Mouse (Mus musculus): ENCODE data around the gene Tbca.

Gene Tbca

DNA sequence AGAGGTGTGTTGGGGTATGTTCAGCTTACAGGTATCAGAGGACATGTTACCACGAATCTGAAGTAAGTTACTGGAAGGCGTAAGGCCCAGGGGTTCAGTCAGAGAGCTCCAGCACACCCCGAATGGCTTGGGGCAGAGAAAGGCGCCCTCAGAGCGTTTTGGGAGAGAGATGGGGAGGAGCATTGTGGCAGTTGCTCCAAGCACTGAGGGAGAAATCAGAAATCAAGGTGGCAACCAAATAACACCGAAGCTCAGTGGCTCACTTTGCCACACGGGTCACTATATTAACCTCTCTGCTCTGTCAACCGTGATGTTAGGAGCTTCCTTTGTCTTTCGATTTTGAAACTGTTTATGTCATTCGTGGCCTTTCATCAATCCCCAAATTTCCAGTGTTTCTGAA is 93.5 kb downstream of the Tbca start:
- DNase-seq, result no peak

DNA sequence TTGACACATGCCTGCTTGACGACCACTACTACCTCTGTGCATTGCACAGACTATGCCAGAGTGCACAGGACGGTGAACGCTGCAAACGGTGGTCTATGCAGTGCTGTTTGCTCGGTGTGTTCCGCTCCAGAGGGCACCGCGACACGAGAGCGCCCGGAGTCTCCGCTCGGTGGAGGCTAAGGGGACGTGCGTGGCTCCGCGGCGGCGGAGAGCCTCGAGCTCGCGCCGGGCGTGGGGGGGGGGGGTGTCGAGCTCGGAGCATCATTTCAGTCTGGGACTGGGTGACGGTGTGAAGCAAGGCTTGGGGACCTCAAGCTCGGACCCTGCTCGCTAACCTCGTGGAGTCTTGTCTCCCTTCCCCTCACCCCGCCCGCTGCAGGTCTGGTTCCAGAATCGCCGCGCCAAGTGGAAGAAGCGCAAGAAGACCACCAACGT is 94.0 kb downstream of the Tbca start:
- DNase-seq, result no peak

DNA sequence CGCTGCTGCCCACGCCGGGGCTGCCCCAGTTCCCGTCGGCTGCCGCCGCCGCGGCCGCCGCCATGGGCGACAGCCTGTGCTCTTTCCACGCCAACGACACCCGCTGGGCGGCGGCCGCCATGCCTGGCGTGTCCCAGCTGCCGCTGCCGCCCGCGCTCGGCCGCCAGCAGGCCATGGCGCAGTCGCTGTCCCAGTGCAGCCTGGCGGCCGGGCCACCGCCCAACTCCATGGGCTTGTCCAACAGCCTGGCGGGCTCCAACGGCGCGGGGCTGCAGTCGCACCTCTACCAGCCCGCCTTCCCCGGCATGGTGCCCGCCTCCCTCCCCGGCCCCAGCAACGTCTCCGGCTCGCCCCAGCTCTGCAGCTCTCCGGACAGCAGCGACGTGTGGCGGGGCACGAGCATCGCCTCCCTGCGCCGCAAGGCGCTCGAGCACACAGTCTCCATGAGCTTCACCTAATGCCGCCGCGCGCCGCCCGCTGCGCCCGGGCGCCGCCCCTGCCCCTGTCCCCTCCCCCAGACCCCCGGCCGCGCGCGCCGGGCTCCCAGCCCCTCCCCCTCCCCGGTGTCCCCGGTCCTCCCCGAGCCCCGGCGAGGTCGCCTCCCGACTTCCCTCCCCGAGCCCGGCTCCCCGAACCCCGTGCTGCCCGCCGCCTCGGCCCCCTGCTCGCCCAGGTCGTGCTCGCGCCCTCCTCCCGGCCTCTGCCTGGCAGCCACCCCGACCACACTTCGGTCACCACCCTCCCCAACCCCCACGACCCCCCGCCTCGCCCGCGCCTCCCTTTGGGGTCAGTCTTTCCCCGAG is 94.7 kb downstream of the Tbca start:
- peak; percentile 25 for DNase-seq

DNA sequence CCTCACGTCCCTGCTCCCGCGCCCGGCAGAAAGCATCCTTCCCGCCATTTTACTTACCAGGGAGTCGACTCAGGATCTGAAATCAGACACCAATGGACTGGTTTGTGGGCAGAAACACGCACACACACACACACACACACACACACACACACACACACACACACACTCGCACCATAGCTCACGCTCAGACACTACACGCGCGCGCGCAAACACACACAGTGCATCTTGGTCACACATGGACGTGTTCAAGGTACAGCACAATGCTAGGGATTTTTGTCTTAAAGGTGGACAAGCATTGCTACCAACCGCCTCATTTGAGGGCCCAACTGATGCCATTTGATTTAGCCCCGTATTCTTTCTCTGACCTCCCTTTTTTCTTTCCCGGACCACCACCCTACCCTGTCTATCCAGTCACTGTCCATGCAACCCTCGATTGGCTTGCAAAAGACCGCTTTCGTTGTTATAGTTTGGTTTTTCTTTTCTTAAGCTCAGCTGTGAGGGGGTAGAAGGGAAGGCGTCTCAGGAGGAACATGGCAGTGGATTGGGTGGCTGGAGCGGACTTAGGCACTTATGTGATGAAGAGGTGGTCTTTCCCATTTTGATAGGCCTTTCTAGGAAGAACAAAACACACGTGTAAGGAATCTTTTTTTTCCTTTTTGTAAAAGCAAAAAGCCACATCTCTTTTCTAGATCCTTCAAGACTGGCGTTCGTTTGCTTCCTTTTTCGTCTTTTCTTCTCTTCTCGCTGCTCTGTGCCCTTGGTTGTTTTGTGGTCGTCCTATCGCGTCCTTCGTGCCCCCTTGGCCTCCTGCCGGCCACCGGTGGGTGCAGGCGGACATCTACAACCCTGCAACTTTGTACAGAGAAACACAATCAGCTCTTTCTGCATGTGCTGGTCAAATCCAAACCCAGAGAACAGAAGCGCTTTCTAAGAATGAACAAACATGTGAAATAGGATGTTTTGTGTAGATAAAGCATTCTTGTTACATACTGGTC is 95.6 kb downstream of the Tbca start:
- DNase-seq, result no peak

DNA sequence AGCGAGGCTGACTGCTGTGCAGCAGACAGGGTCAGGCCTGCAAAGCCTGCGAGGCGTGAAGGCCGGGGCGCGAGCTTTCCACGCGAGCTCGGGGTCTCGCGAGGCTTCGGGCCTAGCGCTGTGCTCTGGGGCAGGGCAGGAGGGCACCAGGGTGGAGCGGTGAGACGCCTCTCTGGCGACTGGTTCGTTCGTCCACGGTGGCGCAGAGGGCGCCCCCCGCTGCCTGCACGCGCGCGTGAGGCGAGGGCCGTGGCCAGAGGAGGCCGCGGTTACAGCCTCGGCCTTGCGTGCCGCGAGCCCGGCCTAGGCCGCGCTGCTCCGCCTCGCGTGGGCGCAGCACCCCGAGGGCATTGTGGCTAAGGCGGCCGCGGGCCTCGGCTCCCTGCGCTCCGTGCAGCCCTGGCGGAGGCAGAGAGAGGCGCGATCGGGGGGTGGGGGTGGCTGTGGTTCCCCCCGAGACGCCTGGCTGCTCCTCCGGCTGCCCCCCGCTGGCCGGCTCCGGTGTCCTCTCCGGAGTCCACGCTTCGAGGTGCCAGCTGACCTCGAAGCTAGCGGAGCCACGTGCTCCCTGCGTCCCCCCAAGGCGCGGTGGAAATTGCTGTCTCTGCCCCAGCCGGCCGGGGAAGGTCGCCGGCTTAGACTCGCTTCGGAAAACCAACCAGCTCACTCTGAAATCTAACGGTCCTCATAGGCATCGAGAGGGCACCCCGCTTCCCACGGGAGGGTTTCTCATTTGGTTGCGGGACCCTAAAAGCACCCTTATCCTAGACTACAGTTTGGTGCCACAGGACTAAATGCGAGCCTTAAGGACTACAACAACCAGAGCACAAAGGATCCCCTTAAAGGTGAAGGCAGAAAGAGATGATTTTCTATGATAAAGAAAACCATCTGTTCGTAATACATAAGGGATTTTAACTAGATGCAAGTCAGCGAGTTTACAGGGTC is 96.9 kb downstream of the Tbca start:
- DNase-seq, result peak; percentile 19
